Mouse (Mus musculus) forebrain, embryonic 14.5 days (tissue): ENCODE results near the gene Gm21983. TPM values are rescaled to one million over a fixed set of nuclear protein-coding genes. Genes with fewer than 3 reads are reported as not detected.

Experiments used
- ATAC-seq: fragments of 200-750 bp; cut with Nextera tagmentation; 2 replicates; pipeline ENCODE4 v1.8.0; 2017; ENCODE audit warnings: mild to moderate bottlenecking, moderate library complexity
- DNase-seq: peaks from one replicate; pipeline ENCODE4 v3.0.0-alpha.2; 2015; ENCODE audit warnings: low spot score
- H3K27ac ChIP-seq: fragments of 300-500 bp; sonication (generic); 2 replicates; pipeline ENCODE4 v1.5.1; 2014; ENCODE audit warnings: low read depth, mild to moderate bottlenecking, control low read depth, low read length, moderate library complexity
- H3K27me3 ChIP-seq: fragments of 300-500 bp; sonication (generic); replicated peaks from 2 replicates; pipeline ENCODE4 v1.6.1; 2014; ENCODE audit warnings: low read length, control low read depth, mixed read lengths; ENCODE audit not compliant: control insufficient read depth, insufficient read depth
- H3K36me3 ChIP-seq: fragments of 300-500 bp; sonication (generic); 2 replicates; pipeline ENCODE4 v1.6.1; 2014; ENCODE audit warnings: low read length, control low read depth; ENCODE audit not compliant: control insufficient read depth, insufficient read depth
- H3K4me1 ChIP-seq: fragments of 300-500 bp; sonication (generic); 2 replicates; pipeline ENCODE4 v1.6.1; 2014; ENCODE audit warnings: antibody characterized with exemption, low read length, control low read depth; ENCODE audit not compliant: control insufficient read depth, insufficient read depth
- H3K4me2 ChIP-seq: fragments of 300-500 bp; sonication (generic); 2 replicates; pipeline ENCODE4 v1.6.1; 2014; ENCODE audit warnings: mild to moderate bottlenecking, control low read depth, low read length
- H3K4me3 ChIP-seq: fragments of 300-500 bp; sonication (generic); 2 replicates; pipeline ENCODE4 v1.5.1; 2014; ENCODE audit warnings: low read depth, low read length, control low read depth
- H3K9ac ChIP-seq: fragments of 300-500 bp; sonication (generic); 2 replicates; pipeline ENCODE4 v1.6.1; 2014; ENCODE audit warnings: mild to moderate bottlenecking, low read length, control low read depth, moderate library complexity
- H3K9me3 ChIP-seq: fragments of 300-500 bp; sonication (generic); replicated peaks from 2 replicates; pipeline ENCODE4 v1.6.1; 2016; ENCODE audit warnings: low read length, control low read depth, mixed read lengths; ENCODE audit not compliant: control insufficient read depth
- WGBS: fragments of 180-500 bp; shearing (Covaris S2); extraction: QIAGEN DNeasy Blood & Tissue Kit; methylation state at CpG from one replicate; pipeline ENCODE4 v1.1.7; 2014; 5-methylcytosine and 5-hydroxymethylcytosine counted together
- polyA plus RNA-seq: library from polyadenylated mRNA; unstranded; fragments of >200 nt; fragmentation: Nextera tagmentation; extraction: Ambion mirVana; gene quantifications from 2 replicates; pipeline ENCODE4 v1.2.1, GENCODE M21; 2014

The Gm21983 gene
- polyA plus RNA-seq = not detected in 2 replicates

DNA sequence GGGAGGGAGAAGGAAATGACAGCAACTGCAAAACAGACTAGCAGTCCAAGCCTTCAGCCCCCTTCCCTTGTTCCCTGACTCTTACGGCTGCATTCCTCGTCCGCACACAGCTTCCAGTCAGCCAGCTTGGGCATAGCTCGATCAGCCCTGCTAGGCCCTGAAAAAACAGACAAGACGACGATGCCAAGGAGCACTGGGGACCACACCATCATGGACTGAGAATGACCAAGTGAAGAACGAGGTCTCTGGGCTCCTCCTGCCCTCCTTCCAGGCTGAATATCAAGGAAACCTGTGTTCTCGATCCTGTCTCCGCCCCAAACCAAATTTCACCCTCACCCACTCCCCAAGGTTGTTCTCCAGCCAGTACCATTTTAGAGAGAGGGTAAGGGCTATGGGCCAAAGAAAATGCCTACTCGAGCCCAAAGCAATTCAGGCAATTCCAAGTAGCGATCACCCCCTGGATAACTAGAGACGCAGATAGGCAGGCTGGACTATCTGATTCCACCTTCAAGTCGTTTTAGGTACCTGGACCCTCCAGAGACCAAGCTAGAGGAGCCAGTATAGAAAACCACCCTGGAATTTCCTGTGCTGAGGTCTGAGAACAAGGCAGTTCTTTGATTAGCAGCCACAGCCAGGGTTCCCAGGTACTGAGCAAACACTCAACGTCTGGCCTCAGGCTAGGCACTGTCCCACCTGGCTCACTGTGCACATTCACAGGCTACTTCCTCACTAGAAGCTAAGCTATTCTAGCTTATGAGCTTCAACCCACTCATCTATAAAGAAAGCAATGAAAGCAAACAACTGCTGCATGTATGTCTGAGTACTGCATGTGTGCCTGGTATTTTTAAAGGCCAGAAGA lies at the start of gene Gm21983, which contains the start of gene Mia:
Gm21983 (minus strand) TSS at position 250 of the 859 bp plus-strand sequence.
Mia (minus strand) TSS at position 321 of the 859 bp plus-strand sequence.
- no peak within 1 kb of the TSS for H3K4me2 ChIP-seq

DNA sequence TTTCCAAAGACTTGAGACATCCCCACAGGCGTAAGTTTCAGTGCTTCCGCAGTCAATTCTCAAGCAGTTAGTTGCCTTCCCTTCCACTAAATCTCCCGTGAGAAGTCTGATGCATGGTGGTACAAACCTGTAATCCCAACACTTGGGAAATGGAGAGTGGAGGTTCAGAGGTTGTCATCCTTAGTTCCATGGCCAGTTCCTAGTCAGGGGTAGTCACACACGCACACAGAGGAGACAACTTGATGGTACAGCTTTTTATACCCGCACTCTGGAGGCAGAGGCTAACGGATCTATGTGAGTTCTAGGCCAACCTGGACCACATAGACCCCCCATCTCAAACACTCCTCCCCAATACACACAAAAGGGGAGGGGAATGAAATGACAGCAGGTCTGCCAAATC lies 48.0 kb upstream of the Gm21983 start:
- peak overlapping the region; percentile 70 for H3K27ac ChIP-seq
- no peaks in the 10 kb centered on the region for H3K27me3 ChIP-seq
- peak overlapping the region; percentile 66 for H3K4me3 ChIP-seq
- ATAC-seq (no peak), DNase-seq (no peak)
- H3K9me3 ChIP-seq = no peaks in the 10 kb centered on the region
- H3K4me2 ChIP-seq = peak overlapping the region; percentile 92
- no peaks in the 10 kb centered on the region for H3K36me3 ChIP-seq
- 15% methylated on average over 6 of the region's 6 CpGs for WGBS
- H3K4me1 ChIP-seq = peaks cover 43% of the 10 kb centered on the region
- peak overlapping the region; percentile 79 for H3K9ac ChIP-seq

More for the DNA sequence above, at the start of gene Gm21983, which contains the start of gene Mia:
- no peaks in the 10 kb centered on the region for H3K27me3 ChIP-seq
- H3K9ac ChIP-seq = no peak within 1 kb of the TSS
- 68% methylated on average over 14 of the region's 14 CpGs for WGBS
- H3K36me3 ChIP-seq = peaks cover 27% of the 10 kb centered on the region
- H3K4me1 ChIP-seq = peaks cover 4% of the 10 kb centered on the region; the same call in 1 of the 2 replicates
- no peak for DNase-seq
- peak within 1 kb of the TSS; percentile 9; the same call in 1 of the 2 replicates for H3K27ac ChIP-seq
- no peak within 1 kb of the TSS for H3K4me3 ChIP-seq
- no peaks in the 10 kb centered on the region for H3K9me3 ChIP-seq
- ATAC-seq = no peak

DNA sequence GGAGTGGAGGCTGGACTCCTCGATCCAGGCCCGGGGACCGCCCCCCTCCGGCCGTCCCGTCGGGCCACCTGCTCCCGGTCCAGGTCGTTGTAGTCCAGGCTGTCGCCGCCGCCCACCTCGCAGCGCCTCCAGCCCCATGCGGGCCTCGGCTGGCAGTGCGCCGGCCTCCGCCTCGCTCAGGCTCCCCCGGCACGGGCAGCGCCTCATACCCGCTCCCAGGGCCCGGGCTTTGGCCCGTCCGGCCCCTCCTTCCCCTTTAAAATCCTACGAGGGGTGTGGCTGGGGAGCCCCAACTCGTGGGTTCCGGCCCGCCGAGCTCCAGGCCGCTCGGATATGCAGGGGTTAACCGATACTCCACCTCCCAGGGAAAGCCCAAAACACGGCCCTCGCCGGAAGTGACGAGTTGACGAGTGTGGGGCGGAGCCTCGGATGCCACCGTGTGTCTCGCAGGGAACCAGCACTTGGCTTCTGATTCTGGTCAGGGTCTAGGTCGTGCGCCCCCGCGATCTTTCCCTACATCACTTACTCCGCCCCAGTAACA lies 47.5 kb upstream of the Gm21983 start, which contains the start of gene Itpkc:
Itpkc (minus strand) TSS at position 381 of the 541 bp plus-strand sequence.
- peak within 1 kb of the TSS; percentile 79 for H3K9ac ChIP-seq
- peak within 1 kb of the TSS; percentile 66 for H3K4me3 ChIP-seq
- H3K4me2 ChIP-seq = peak within 1 kb of the TSS; percentile 92
- 0% methylated on average over 45 of the region's 49 CpGs for WGBS
- no peaks in the 10 kb centered on the region for H3K27me3 ChIP-seq
- H3K27ac ChIP-seq = peak within 1 kb of the TSS; percentile 70
- ATAC-seq (peak; percentile 84), DNase-seq (peak; percentile 98)
- H3K4me1 ChIP-seq = peaks cover 38% of the 10 kb centered on the region
- H3K9me3 ChIP-seq = no peaks in the 10 kb centered on the region
- no peaks in the 10 kb centered on the region for H3K36me3 ChIP-seq

DNA sequence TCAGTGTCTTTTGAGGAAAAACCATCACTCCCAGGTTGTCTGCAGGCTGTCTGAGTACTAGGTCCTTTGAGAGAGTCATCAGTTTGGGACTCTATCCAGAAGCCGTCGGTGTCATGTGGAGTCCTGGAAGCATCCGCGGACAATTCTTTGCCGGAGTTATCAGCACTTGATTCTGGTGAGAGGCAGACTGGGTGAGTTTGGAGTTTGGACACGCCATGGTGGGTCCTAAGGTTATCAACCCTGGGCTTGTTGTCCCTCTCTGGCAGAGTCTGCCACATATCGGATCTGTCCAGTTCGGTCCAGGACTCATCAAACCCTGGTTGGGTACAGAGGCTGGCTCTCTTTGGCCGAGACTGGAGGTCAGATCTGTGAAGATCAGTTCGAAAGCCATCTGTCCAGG lies 46.8 kb upstream of the Gm21983 start:
- H3K4me2 ChIP-seq = peak overlapping the region; percentile 92
- peak overlapping the region; percentile 79 for H3K9ac ChIP-seq
- DNase-seq (no peak), ATAC-seq (no peak)
- H3K4me3 ChIP-seq = peak overlapping the region; percentile 66
- WGBS = 2% methylated on average over 10 of the region's 10 CpGs
- no peaks in the 10 kb centered on the region for H3K9me3 ChIP-seq
- H3K27ac ChIP-seq = peak overlapping the region; percentile 70; the same call in 1 of the 2 replicates
- H3K4me1 ChIP-seq = peaks cover 37% of the 10 kb centered on the region
- H3K36me3 ChIP-seq = no peaks in the 10 kb centered on the region
- no peaks in the 10 kb centered on the region for H3K27me3 ChIP-seq

DNA sequence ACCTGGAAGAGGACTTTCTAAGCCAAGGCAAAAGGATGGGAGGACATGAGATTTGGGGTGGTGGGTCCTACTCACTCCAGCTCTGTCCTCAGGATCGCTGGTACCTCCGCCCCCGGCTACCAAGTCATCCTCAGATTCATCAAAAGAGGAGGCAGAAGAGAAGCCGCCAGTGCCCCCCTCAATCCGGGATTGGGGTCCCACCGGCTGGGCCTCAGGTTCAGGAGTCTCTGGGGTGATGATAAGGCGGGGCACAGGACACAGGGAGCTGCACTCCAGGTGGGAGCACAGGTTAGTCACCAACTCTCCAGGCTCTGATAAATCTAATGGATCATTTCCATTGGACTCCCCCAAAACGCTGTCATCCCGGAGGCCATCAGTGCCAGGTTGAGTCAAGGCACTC lies 46.4 kb upstream of the Gm21983 start:
- ATAC-seq (no peak), DNase-seq (no peak)
- H3K4me3 ChIP-seq = peak overlapping the region; percentile 66
- peak overlapping the region; percentile 79 for H3K9ac ChIP-seq
- no peaks in the 10 kb centered on the region for H3K36me3 ChIP-seq
- no peaks in the 10 kb centered on the region for H3K9me3 ChIP-seq
- H3K27ac ChIP-seq = no peak overlapping the region
- H3K4me2 ChIP-seq = peak overlapping the region; percentile 92
- WGBS = 29% methylated on average over 9 of the region's 9 CpGs
- H3K4me1 ChIP-seq = peaks cover 37% of the 10 kb centered on the region
- H3K27me3 ChIP-seq = no peaks in the 10 kb centered on the region

DNA sequence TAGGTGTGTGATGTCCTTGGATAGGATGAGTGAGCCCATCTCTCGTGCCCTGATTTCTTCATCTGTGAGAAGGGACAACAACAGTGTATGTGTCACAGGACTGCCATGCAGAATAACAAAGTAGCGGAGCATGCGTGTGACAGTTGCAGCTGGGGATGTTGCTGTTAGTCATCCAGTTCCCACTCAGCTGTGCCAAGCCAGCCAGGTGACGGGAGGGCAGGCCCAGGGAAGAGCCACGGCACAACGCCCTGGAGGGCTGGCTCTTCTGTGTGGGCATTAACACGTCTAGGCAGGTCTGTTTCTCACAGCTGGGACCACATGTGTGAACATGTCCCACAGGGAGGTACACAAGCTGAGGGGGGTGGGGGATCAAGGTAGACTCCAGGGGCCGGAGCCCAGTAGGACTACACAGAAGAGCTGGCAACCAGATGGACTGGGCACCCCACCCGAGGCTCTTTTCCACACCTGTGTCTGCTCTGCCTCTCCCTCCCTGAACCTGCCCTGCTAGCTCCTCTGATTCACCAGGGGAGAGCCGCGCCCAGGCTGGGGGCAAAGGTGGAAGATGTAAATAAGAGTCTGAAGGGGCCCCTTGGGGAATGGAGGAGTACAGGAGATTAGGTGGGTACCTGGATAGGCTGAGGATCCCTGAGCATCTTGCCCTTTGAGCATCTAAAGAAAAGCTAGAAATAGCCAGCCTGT lies 44.1 kb upstream of the Gm21983 start:
- DNase-seq = no peak
- Histone ChIP-seq H3K27ac (no peak overlapping the region), H3K9me3 (no peaks in the 10 kb centered on the region), H3K4me2 (peak overlapping the region; percentile 92), H3K4me1 (peaks cover 37% of the 10 kb centered on the region), H3K4me3 (no peak overlapping the region), H3K36me3 (no peaks in the 10 kb centered on the region; the same call in 1 of the 2 replicates), H3K27me3 (no peaks in the 10 kb centered on the region), H3K9ac (peak overlapping the region; percentile 79)
- 78% methylated on average over 11 of the region's 11 CpGs for WGBS
- no peak for ATAC-seq

DNA sequence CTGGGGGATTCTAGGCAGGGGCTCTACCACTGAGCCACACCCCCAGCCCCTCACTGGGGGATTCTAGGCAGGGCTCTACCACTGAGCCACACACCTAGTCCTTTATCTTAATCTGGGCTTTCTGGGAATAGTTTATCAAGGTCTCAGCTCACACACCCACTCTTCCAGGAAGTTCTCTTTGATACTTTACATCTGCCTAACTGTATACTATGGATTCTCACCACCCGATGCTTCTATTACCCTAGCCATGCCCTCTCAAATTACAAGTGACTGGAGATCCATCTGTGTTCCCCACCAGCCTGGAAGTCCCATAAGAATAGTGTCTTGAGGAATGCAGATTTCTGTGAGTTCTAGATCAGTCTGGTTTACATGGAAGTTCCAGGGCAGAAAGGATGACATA lies 41.7 kb upstream of the Gm21983 start:
- 93% methylated on average over 1 of the region's 1 CpGs for WGBS
- ATAC-seq (no peak), DNase-seq (no peak)
- H3K9ac ChIP-seq = no peak overlapping the region
- H3K9me3 ChIP-seq = no peaks in the 10 kb centered on the region
- no peaks in the 10 kb centered on the region for H3K27me3 ChIP-seq
- H3K27ac ChIP-seq = no peak overlapping the region
- H3K36me3 ChIP-seq = peaks cover 16% of the 10 kb centered on the region
- no peak overlapping the region for H3K4me2 ChIP-seq
- H3K4me1 ChIP-seq = peaks cover 33% of the 10 kb centered on the region
- H3K4me3 ChIP-seq = no peak overlapping the region

DNA sequence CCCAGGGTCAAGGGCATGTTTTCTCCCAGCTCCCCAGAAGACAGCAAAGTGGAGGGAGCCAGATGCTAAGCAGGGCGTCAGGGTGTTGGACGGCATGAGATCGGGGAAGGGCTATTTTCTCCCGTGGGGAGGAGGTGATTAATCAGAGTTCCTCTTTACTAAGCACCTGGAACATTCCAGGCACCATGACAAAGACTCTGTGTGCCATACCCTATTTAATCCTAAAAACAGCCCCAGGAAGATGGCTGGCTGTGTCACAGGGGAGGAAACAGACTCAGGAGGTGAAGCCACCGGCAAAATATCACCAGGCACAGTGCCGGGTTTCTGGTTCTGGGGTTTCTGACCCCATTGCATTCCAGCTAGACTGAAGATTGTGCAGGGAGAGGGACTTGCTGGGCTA lies 41.1 kb upstream of the Gm21983 start:
- 86% methylated on average over 6 of the region's 6 CpGs for WGBS
- ATAC-seq (no peak), DNase-seq (no peak)
- no peak overlapping the region for H3K27ac ChIP-seq
- H3K9ac ChIP-seq = no peak overlapping the region
- no peak overlapping the region for H3K4me2 ChIP-seq
- H3K9me3 ChIP-seq = no peaks in the 10 kb centered on the region
- H3K36me3 ChIP-seq = peaks cover 17% of the 10 kb centered on the region
- H3K4me3 ChIP-seq = no peak overlapping the region
- peaks cover 27% of the 10 kb centered on the region for H3K4me1 ChIP-seq
- H3K27me3 ChIP-seq = no peaks in the 10 kb centered on the region
